Mouse (Mus musculus): ENCODE measurements around the gene Gemin6.
A peak's percentile ranks its signal among the peaks of the same experiment; 100 is the strongest.
"Not testable (repeated sequence)": the region's sequence is repeated elsewhere in the genome, so short reads cannot be mapped to it uniquely, and the experiment has no call there.

Gene Gemin6

GRCm38 (mm10) chr17:80234376-80234775, 10.1 kb downstream of the Gemin6 start:
- peak; percentile 26 for DNase-seq (ENCODE audit: low read depth, low spot score)

GRCm38 (mm10) chr17:80235477-80235876, 11.2 kb downstream of the Gemin6 start:
- peak; percentile 26 for DNase-seq (ENCODE audit: low read depth, low spot score)

GRCm38 (mm10) chr17:80236805-80237204, 12.6 kb downstream of the Gemin6 start:
- peak; percentile 93 for DNase-seq (ENCODE audit: low read depth, low spot score)

- DNase-seq (ENCODE audit: low read depth, low spot score): peak; percentile 72
Observed at GRCm38 (mm10) chr17:80237475-80237874, 13.2 kb downstream of the Gemin6 start.

- DNase-seq (ENCODE audit: low read depth, low spot score): no peak
Observed at GRCm38 (mm10) chr17:80241594-80241993, 17.4 kb downstream of the Gemin6 start.

GRCm38 (mm10) chr17:80243116-80243515, 18.9 kb downstream of the Gemin6 start:
- DNase-seq (ENCODE audit: low read depth, low spot score): no peak

- DNase-seq (ENCODE audit: low read depth, low spot score): peak; percentile 46
Observed at GRCm38 (mm10) chr17:80252757-80253525, 28.7 kb downstream of the Gemin6 start.

GRCm38 (mm10) chr17:80254421-80254820, 30.2 kb downstream of the Gemin6 start:
- DNase-seq (ENCODE audit: low read depth, low spot score): no peak

GRCm38 (mm10) chr17:80255208-80255607, 31.0 kb downstream of the Gemin6 start:
- DNase-seq (ENCODE audit: low read depth, low spot score): no peak

- no peak for DNase-seq (ENCODE audit: low read depth, low spot score)
Observed at GRCm38 (mm10) chr17:80267065-80267464, 42.8 kb downstream of the Gemin6 start.

- DNase-seq (ENCODE audit: low read depth, low spot score): no peak
Observed at GRCm38 (mm10) chr17:80268151-80268550, 43.9 kb downstream of the Gemin6 start.

- DNase-seq (ENCODE audit: low read depth, low spot score): not testable (repeated sequence)
Observed at GRCm38 (mm10) chr17:80270622-80271021, 46.4 kb downstream of the Gemin6 start.
